Mouse (Mus musculus) stomach, postnatal 0 days (tissue): ENCODE results near the gene Il15. TPM values are rescaled to one million over a fixed set of nuclear protein-coding genes. Genes with fewer than 3 reads are reported as not detected.
A peak's percentile ranks its signal among the peaks of the same experiment; 100 is the strongest.

Source experiments
- ATAC-seq: fragments of 200-750 bp; cut with Nextera tagmentation; 2 replicates; pipeline ENCODE4 v1.8.0; 2017; ENCODE audit not compliant: low FRiP score, low TSS enrichment
- DNase-seq: peaks from one replicate; pipeline ENCODE4 v3.0.0-alpha.2; 2016; ENCODE audit warnings: low spot score
- H3K27ac ChIP-seq: fragments of 300-500 bp; sonication (generic); replicated peaks from 2 replicates; pipeline ENCODE4 v1.5.1; 2014; ENCODE audit warnings: mild to moderate bottlenecking, control low read depth
- H3K27me3 ChIP-seq: fragments of 300-500 bp; sonication (generic); 2 replicates; pipeline ENCODE4 v1.6.1; 2014; ENCODE audit warnings: low read length; ENCODE audit not compliant: control insufficient read depth, insufficient read depth
- H3K36me3 ChIP-seq: fragments of 300-500 bp; sonication (generic); 2 replicates; pipeline ENCODE4 v1.6.1; 2014; ENCODE audit warnings: low read length, mixed read lengths; ENCODE audit not compliant: control insufficient read depth, insufficient read depth
- H3K4me1 ChIP-seq: fragments of 300-500 bp; sonication (generic); replicated peaks from 2 replicates; pipeline ENCODE4 v1.6.1; 2014; ENCODE audit warnings: antibody characterized with exemption; ENCODE audit not compliant: control insufficient read depth, insufficient read depth
- H3K4me2 ChIP-seq: fragments of 300-500 bp; sonication (generic); replicated peaks from 2 replicates; pipeline ENCODE4 v1.6.1; 2014; ENCODE audit warnings: low read depth, mild to moderate bottlenecking, control low read depth, moderate library complexity
- H3K4me3 ChIP-seq: fragments of 300-500 bp; sonication (generic); 2 replicates; pipeline ENCODE4 v1.5.1; 2014; ENCODE audit warnings: low read depth, low read length, control low read depth
- H3K9ac ChIP-seq: fragments of 300-500 bp; sonication (generic); 2 replicates; pipeline ENCODE4 v1.6.1; 2014; ENCODE audit warnings: mild to moderate bottlenecking, low read length, control low read depth, mixed read lengths
- H3K9me3 ChIP-seq: fragments of 300-500 bp; sonication (generic); 2 replicates; pipeline ENCODE4 v1.6.1; 2016; ENCODE audit warnings: low read length; ENCODE audit not compliant: control insufficient read depth
- CTCF ChIP-seq: IDR thresholded peaks from 2 replicates; pipeline ENCODE4 v1.5.1; 2016; ENCODE audit warnings: antibody characterized with exemption, low read depth, mild to moderate bottlenecking, moderate library complexity
- EP300 ChIP-seq: optimal IDR thresholded peaks from 2 replicates; pipeline ENCODE3; 2016; ENCODE audit warnings: antibody characterized with exemption
- WGBS: fragments of 180-500 bp; shearing (Covaris S2); extraction: QIAGEN DNeasy Blood & Tissue Kit; methylation state at CpG from one replicate; pipeline ENCODE4 v1.1.7; 2014; 5-methylcytosine and 5-hydroxymethylcytosine counted together
- polyA plus RNA-seq: library from polyadenylated mRNA; unstranded; fragments of >200 nt; fragmentation: Nextera tagmentation; extraction: Ambion mirVana; gene quantifications from 2 replicates; pipeline ENCODE4 v1.2.1, GENCODE M21; 2015

Il15 gene
- polyA plus RNA-seq, 1 experiment from 2014 or later, result 8.2 TPM

- Histone ChIP-seq H3K9me3 (no peaks in the 10 kb centered on the region), H3K4me1 (no peaks in the 10 kb centered on the region), H3K36me3 (no peaks in the 10 kb centered on the region), H3K4me2 (no peak overlapping the region), H3K27ac (no peak overlapping the region), H3K4me3 (no peak overlapping the region), H3K9ac (no peak overlapping the region), H3K27me3 (no peaks in the 10 kb centered on the region)
- TF ChIP-seq EP300, result no peak
- peak; percentile 65 for TF ChIP-seq CTCF
- no peak for DNase-seq
- WGBS, result 61% methylated on average over 1 of the region's 1 CpGs
- ATAC-seq, result no peak
These were observed 51.6 kb downstream of the Il15 start for GRCm38 (mm10) chr8:82351268-82351943.

GRCm38 (mm10) chr8:82349299-82349698 lies 53.7 kb downstream of the Il15 start:
- Histone ChIP-seq H3K27ac (no peak overlapping the region), H3K9me3 (no peaks in the 10 kb centered on the region), H3K36me3 (no peaks in the 10 kb centered on the region), H3K4me1 (no peaks in the 10 kb centered on the region), H3K27me3 (no peaks in the 10 kb centered on the region), H3K4me3 (no peak overlapping the region), H3K4me2 (no peak overlapping the region), H3K9ac (no peak overlapping the region)
- WGBS, result 9% methylated on average over 2 of the region's 2 CpGs
- DNase-seq (no peak), ATAC-seq (no peak)
- TF ChIP-seq EP300 (no peak), CTCF (no peak)

- WGBS, result 48% methylated on average over 3 of the region's 3 CpGs
These were observed 56.5 kb downstream of the Il15 start for GRCm38 (mm10) chr8:82346485-82346884.

GRCm38 (mm10) chr8:82331675-82332234 lies 71.3 kb downstream of the Il15 start:
- ATAC-seq (no peak), DNase-seq (no peak)
- no peaks in the 10 kb centered on the region for H3K27me3 ChIP-seq
- H3K4me2 ChIP-seq, result no peak overlapping the region
- H3K9me3 ChIP-seq, result no peaks in the 10 kb centered on the region
- H3K9ac ChIP-seq, result no peak overlapping the region
- WGBS, result 74% methylated on average over 8 of the region's 8 CpGs
- 0 out of 2 replicates have a peak, but pooled peaks have one; percentile 10 for TF ChIP-seq CTCF
- TF ChIP-seq EP300, result no peak
- H3K4me1 ChIP-seq, result no peaks in the 10 kb centered on the region
- H3K4me3 ChIP-seq, result no peak overlapping the region
- no peak overlapping the region for H3K27ac ChIP-seq
- no peaks in the 10 kb centered on the region for H3K36me3 ChIP-seq

More at GRCm38 (mm10) chr8:82346485-82346884, 56.5 kb downstream of the Il15 start:
- no peak overlapping the region for H3K4me2 ChIP-seq
- H3K36me3 ChIP-seq, result no peaks in the 10 kb centered on the region
- no peak overlapping the region for H3K27ac ChIP-seq
- no peak for TF ChIP-seq EP300
- no peak for TF ChIP-seq CTCF
- ATAC-seq (peak; percentile 82), DNase-seq (no peak)
- H3K4me1 ChIP-seq, result no peaks in the 10 kb centered on the region
- no peaks in the 10 kb centered on the region for H3K27me3 ChIP-seq
- no peaks in the 10 kb centered on the region for H3K9me3 ChIP-seq
- H3K4me3 ChIP-seq, result no peak overlapping the region
- no peak overlapping the region for H3K9ac ChIP-seq

- Histone ChIP-seq H3K9ac (no peak overlapping the region), H3K4me2 (no peak overlapping the region), H3K4me1 (no peaks in the 10 kb centered on the region), H3K4me3 (no peak overlapping the region), H3K36me3 (no peaks in the 10 kb centered on the region), H3K9me3 (no peaks in the 10 kb centered on the region), H3K27ac (no peak overlapping the region), H3K27me3 (no peaks in the 10 kb centered on the region)
- ATAC-seq, result no peak
- TF ChIP-seq EP300 (no peak), CTCF (no peak)
- no peak for DNase-seq
- 40% methylated on average over 2 of the region's 2 CpGs for WGBS
These were observed 74.9 kb downstream of the Il15 start for GRCm38 (mm10) chr8:82327986-82328652.

GRCm38 (mm10) chr8:82326061-82326460 lies 77.0 kb downstream of the Il15 start:
- WGBS, result 78% methylated on average over 1 of the region's 1 CpGs
- H3K9me3 ChIP-seq, result no peaks in the 10 kb centered on the region
- H3K4me3 ChIP-seq, result no peak overlapping the region
- no peak for ATAC-seq
- H3K27me3 ChIP-seq, result no peaks in the 10 kb centered on the region
- H3K4me2 ChIP-seq, result no peak overlapping the region
- H3K36me3 ChIP-seq, result no peaks in the 10 kb centered on the region
- no peak overlapping the region for H3K9ac ChIP-seq
- H3K27ac ChIP-seq, result no peak overlapping the region
- no peak for DNase-seq
- TF ChIP-seq CTCF, result peak; percentile 41
- no peak for TF ChIP-seq EP300
- no peaks in the 10 kb centered on the region for H3K4me1 ChIP-seq
